Mouse (Mus musculus): ENCODE results near the gene Cntnap2. TPM values are rescaled to one million over a fixed set of nuclear protein-coding genes. Genes with fewer than 3 reads are reported as not detected.
A peak's percentile ranks its signal among the peaks of the same experiment; 100 is the strongest.

Cntnap2 gene
- total and polyA plus RNA-seq, 2 experiments from 2014 or later: 0.04 to 1.4 TPM

DNA sequence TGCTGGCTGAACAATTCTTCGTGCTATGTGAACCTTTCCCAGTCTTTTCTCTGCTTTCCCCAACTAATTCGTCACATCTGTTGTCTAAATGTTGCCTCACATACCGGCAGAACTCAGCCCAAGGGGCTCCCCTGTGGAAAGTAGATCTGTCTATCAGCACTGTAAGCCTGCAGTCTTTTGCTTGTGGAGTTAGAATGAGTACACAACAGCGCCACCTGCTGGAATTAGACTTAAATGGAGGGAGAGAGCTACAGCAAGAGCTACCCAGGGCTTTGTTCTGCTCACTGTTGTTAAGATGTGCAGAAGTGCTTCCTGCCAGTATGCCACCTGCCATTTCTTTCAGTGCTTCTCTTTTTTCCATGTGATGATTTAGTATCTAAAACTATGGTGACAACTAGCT lies 1954.4 kb downstream of the Cntnap2 start:
- WGBS: 9% methylated on average over 4 of the region's 4 CpGs
- Histone ChIP-seq H3K27me3 (ENCODE audit: control insufficient read depth, insufficient read depth, low read length) (no peaks in the 10 kb centered on the region), H3K4me1 (ENCODE audit: control insufficient read depth, insufficient read depth) (no peaks in the 10 kb centered on the region), H3K4me3 (ENCODE audit: low read depth, low read length) (no peak overlapping the region), H3K36me3 (replicated peaks; ENCODE audit: control insufficient read depth, insufficient read depth, low read length) (no peaks in the 10 kb centered on the region), H3K4me2 (ENCODE audit: low read depth, low read length) (no peak overlapping the region), H3K9me3 (replicated peaks; ENCODE audit: control insufficient read depth, low read length) (no peaks in the 10 kb centered on the region), H3K9ac (replicated peaks; ENCODE audit: low read depth, low read length) (no peak overlapping the region), H3K27ac (ENCODE audit: low read depth) (no peak overlapping the region)
- no peak for TF ChIP-seq EP300 (IDR thresholded peaks at IDR 0.05; ENCODE audit: low read depth)
- peak; percentile 77 for TF ChIP-seq CTCF (IDR thresholded peaks at IDR 0.05; ENCODE audit: low read depth)
- ATAC-seq (ENCODE audit: insufficient read depth, low read depth): no peak
- DNase-seq (ENCODE audit: low spot score): peak; percentile 83

DNA sequence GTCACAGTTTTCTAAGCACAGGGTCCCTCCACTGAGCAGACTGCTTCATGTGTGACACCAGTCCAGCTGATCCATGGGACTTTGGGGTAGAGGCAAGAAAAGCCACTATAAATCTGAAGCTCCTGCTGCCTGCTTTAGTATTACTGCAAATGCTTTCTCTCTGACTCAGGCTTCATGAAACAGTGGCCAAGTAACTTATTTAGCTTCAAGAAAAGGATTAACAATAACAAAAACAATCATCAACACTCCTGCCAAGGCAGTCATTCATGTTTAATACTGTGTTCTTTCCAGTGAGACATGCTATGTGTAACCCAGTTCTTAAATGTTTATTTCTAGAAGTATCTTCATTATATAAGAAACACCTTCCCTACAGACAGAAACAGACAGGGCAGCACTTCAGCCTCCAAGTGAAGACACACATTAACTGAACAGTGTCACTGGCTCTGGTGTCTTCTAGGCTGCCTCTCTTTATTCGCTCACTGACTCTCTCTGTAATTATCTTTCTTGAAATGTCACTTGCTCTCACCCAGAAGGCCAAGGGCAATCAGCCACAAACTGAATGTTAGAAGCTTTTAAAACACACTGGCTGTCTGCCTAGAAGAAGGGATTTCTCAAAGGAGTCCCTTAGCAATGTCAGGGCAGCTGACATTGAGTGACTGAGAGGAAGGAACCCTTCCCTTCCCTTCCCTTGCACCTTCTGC lies 1955.9 kb downstream of the Cntnap2 start:
- TF ChIP-seq EP300 (IDR thresholded peaks at IDR 0.05; ENCODE audit: low read depth): no peak
- Histone ChIP-seq H3K4me2 (ENCODE audit: low read depth, low read length) (no peak overlapping the region), H3K9me3 (replicated peaks; ENCODE audit: control insufficient read depth, low read length) (no peaks in the 10 kb centered on the region), H3K4me3 (ENCODE audit: low read depth, low read length) (no peak overlapping the region), H3K36me3 (replicated peaks; ENCODE audit: control insufficient read depth, insufficient read depth, low read length) (no peaks in the 10 kb centered on the region), H3K4me1 (ENCODE audit: control insufficient read depth, insufficient read depth) (no peaks in the 10 kb centered on the region), H3K27me3 (ENCODE audit: control insufficient read depth, insufficient read depth, low read length) (no peaks in the 10 kb centered on the region), H3K9ac (replicated peaks; ENCODE audit: low read depth, low read length) (no peak overlapping the region), H3K27ac (ENCODE audit: low read depth) (no peak overlapping the region)
- DNase-seq (ENCODE audit: low spot score) (no peak), ATAC-seq (ENCODE audit: insufficient read depth, low read depth) (no peak)
- 67% methylated on average over 1 of the region's 1 CpGs for WGBS

DNA sequence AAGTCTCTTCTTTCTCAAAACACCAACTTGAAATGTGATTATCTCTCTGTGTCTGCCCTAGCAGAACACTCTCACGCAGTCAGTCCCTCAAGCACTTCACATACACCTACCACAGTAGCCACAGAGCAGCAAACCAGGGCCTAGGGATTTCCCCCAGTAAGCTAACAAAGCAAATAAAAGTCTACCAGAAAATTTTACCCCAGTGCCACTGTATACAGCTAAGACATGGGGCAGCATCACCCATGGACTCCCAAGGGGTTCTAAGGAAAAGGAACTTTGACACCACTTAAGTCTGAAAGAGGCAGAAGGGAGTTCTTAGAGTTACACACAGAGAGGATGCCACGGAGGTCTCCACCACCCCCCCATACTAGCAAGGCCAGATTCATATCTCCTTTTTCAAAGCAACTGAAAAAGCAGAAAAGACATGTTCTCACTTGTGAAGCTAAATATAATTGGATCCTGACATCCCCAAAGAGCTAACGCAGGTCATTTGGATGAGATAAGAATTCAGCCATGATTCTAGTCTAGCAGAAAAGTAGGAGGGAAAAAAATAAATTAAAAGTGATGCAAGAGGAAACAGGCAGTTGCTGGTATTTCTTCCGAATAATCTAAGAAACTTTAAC lies 1967.0 kb downstream of the Cntnap2 start:
- no peak for TF ChIP-seq CTCF (IDR thresholded peaks at IDR 0.05; ENCODE audit: low read depth)
- 55% methylated on average over 4 of the region's 4 CpGs for WGBS
- no peaks in the 10 kb centered on the region for H3K36me3 ChIP-seq (replicated peaks; ENCODE audit: control insufficient read depth, insufficient read depth, low read length)
- H3K27ac ChIP-seq (ENCODE audit: low read depth): no peak overlapping the region
- DNase-seq (ENCODE audit: low spot score): no peak
- no peaks in the 10 kb centered on the region for H3K4me1 ChIP-seq (ENCODE audit: control insufficient read depth, insufficient read depth)
- no peaks in the 10 kb centered on the region for H3K9me3 ChIP-seq (replicated peaks; ENCODE audit: control insufficient read depth, low read length)
- ATAC-seq (ENCODE audit: insufficient read depth, low read depth): no peak
- H3K27me3 ChIP-seq (ENCODE audit: control insufficient read depth, insufficient read depth, low read length): no peaks in the 10 kb centered on the region
- no peak overlapping the region for H3K9ac ChIP-seq (replicated peaks; ENCODE audit: low read depth, low read length)
- no peak overlapping the region for H3K4me2 ChIP-seq (ENCODE audit: low read depth, low read length)
- no peak overlapping the region for H3K4me3 ChIP-seq (ENCODE audit: low read depth, low read length)

DNA sequence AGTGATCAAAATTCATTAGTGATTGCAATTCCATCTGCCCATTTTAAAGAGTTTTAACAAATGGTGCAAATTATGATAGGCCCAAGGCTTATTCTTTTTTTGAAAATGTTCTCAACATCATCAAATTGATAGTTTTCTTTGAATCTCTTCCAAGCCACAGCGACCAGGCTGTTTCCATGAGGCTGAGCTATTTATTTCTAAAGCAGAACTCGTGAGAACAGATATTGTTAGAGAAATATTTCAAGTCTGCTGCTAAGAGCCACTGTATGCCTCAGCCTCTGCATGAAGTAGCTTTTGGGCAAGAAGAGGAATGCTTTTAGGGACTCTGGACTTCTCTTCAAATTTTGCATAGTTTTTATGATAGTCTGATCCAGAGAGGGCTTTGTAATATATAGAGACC lies 1972.2 kb downstream of the Cntnap2 start:
- Histone ChIP-seq H3K4me1 (ENCODE audit: control insufficient read depth, insufficient read depth) (no peaks in the 10 kb centered on the region), H3K27me3 (ENCODE audit: control insufficient read depth, insufficient read depth, low read length) (no peaks in the 10 kb centered on the region), H3K27ac (ENCODE audit: low read depth) (no peak overlapping the region), H3K9me3 (replicated peaks; ENCODE audit: control insufficient read depth, low read length) (no peaks in the 10 kb centered on the region), H3K9ac (replicated peaks; ENCODE audit: low read depth, low read length) (no peak overlapping the region), H3K4me2 (ENCODE audit: low read depth, low read length) (no peak overlapping the region), H3K4me3 (ENCODE audit: low read depth, low read length) (no peak overlapping the region), H3K36me3 (replicated peaks; ENCODE audit: control insufficient read depth, insufficient read depth, low read length) (no peaks in the 10 kb centered on the region)
- 49% methylated on average over 2 of the region's 2 CpGs for WGBS
- DNase-seq (ENCODE audit: low spot score) (no peak), ATAC-seq (ENCODE audit: insufficient read depth, low read depth) (no peak)
- no peak for TF ChIP-seq CTCF (IDR thresholded peaks at IDR 0.05; ENCODE audit: low read depth)
- no peak for TF ChIP-seq EP300 (IDR thresholded peaks at IDR 0.05; ENCODE audit: low read depth)

DNA sequence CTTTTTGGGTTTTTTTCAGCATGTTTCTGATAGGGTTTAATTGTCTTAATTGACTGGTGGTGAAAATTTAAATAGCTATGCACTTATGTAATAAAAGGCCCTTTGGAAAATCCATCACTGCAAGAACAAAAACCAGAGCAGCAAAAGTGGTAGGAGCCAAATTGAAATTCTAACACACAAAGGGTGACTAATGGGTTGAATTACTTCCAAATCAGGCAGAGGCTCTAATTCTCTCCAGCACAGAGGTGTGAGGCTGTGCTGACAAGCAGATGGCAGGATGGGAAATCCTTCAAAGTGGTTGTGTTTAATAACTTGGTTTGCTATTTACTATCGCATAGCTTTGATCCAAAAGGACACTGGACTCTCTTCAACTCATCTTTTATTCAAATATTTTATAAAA lies 1983.4 kb downstream of the Cntnap2 start:
- no peak overlapping the region for H3K4me3 ChIP-seq (ENCODE audit: low read depth, low read length)
- H3K4me1 ChIP-seq (ENCODE audit: control insufficient read depth, insufficient read depth): no peaks in the 10 kb centered on the region
- H3K36me3 ChIP-seq (replicated peaks; ENCODE audit: control insufficient read depth, insufficient read depth, low read length): no peaks in the 10 kb centered on the region
- no peak overlapping the region for H3K9ac ChIP-seq (replicated peaks; ENCODE audit: low read depth, low read length)
- H3K27ac ChIP-seq (ENCODE audit: low read depth): no peak overlapping the region
- H3K27me3 ChIP-seq (ENCODE audit: control insufficient read depth, insufficient read depth, low read length): no peaks in the 10 kb centered on the region
- no peak for ATAC-seq (ENCODE audit: insufficient read depth, low read depth)
- H3K4me2 ChIP-seq (ENCODE audit: low read depth, low read length): no peak overlapping the region
- 79% methylated on average over 1 of the region's 1 CpGs for WGBS
- H3K9me3 ChIP-seq (replicated peaks; ENCODE audit: control insufficient read depth, low read length): no peaks in the 10 kb centered on the region
- DNase-seq (ENCODE audit: low spot score): no peak
- TF ChIP-seq CTCF (IDR thresholded peaks at IDR 0.05; ENCODE audit: low read depth): no peak
- TF ChIP-seq EP300 (IDR thresholded peaks at IDR 0.05; ENCODE audit: low read depth): no peak

DNA sequence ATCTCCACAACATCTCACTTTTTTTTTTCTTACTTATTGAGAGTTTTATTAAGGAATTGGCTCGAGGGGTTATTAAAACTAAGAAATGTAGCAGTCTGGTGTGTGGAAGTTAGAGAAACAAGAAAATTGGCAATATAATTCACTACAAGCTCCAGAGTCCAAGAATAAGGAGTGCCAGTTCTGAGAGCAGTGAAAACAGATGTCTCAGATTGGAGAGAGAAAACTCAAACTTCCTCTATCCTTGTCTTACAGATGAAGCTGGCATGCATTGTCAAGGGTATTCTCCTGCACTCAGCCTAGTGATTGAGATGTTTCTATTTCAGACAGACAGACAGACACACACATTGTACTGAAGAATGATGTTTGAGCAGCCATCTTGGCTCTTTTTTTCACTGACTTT lies 1984.4 kb downstream of the Cntnap2 start:
- 65% methylated on average over 1 of the region's 1 CpGs for WGBS
- no peak for ATAC-seq (ENCODE audit: insufficient read depth, low read depth)
- H3K4me1 ChIP-seq (ENCODE audit: control insufficient read depth, insufficient read depth): no peaks in the 10 kb centered on the region

More for the DNA sequence above, 1984.4 kb downstream of the Cntnap2 start:
- no peak overlapping the region for H3K27ac ChIP-seq (ENCODE audit: low read depth)
- no peak overlapping the region for H3K9ac ChIP-seq (replicated peaks; ENCODE audit: low read depth, low read length)
- H3K36me3 ChIP-seq (replicated peaks; ENCODE audit: control insufficient read depth, insufficient read depth, low read length): no peaks in the 10 kb centered on the region
- no peaks in the 10 kb centered on the region for H3K9me3 ChIP-seq (replicated peaks; ENCODE audit: control insufficient read depth, low read length)
- no peak overlapping the region for H3K4me2 ChIP-seq (ENCODE audit: low read depth, low read length)
- H3K27me3 ChIP-seq (ENCODE audit: control insufficient read depth, insufficient read depth, low read length): no peaks in the 10 kb centered on the region
- no peak for TF ChIP-seq CTCF (IDR thresholded peaks at IDR 0.05; ENCODE audit: low read depth)
- TF ChIP-seq EP300 (IDR thresholded peaks at IDR 0.05; ENCODE audit: low read depth): no peak
- no peak overlapping the region for H3K4me3 ChIP-seq (ENCODE audit: low read depth, low read length)
- DNase-seq (ENCODE audit: low spot score): no peak
